Mouse (Mus musculus) cortical plate, adult 2 months (tissue): ENCODE data around the gene Atf6b.

Source experiments
- CTCF ChIP-seq: fragments of 200-500 bp; IDR thresholded peaks from 2 replicates; pipeline ENCODE4 v1.5.1; 2011; ENCODE audit warnings: mild to moderate bottlenecking, control low read depth, low read length; ENCODE audit not compliant: insufficient read depth; ENCODE audit errors: extremely low read depth
- POLR2A ChIP-seq: fragments of 200-500 bp; IDR thresholded peaks from 2 replicates; pipeline ENCODE4 v1.6.1; 2011; ENCODE audit warnings: mild to moderate bottlenecking, low read length, control low read depth; ENCODE audit not compliant: insufficient read depth; ENCODE audit errors: extremely low read depth

DNA sequence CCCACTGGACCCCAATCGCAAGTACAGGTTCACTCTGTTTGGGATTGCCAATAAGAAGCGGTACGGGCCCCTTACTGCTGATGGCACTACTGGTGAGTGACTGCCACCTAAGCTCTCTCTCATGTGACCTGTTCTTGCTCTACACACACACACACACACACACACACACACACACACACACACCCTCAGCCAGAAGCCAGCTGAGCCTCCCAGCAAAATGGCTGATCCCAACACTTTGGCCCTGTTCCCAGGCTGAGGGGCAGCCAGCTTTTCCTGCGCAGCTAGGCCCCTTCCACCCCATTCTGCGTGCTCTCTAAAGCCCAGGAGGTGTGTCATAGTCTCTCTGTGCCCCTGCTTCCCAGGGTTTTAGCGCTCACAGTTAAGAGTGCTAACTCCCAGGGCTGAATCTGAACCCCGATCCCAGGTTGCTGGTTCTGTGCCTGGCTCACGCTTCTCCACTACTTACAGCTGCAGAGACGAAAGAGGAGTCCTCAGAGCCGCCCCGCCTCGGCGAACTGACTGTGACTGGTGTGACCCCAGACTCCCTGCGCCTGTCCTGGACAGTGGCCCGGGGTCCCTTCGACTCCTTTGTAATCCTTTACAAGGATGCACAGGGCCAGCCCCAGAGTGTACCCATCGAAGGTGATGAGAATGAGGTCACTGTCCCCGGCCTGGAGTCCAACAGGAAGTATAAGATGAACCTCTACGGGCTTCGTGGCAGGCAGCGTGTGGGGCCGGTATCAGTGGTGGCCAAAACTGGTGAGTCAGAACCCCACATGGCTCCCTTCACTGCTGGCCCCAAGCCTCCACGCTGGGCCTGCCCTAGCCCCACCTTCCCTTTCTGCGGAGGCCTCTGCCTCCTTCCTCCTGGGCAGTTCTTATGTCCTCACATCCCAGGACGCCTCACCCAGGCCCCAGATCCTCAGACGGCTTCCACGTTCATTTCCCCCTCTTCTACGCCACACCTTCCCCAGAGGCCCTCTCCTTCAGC is 38.5 kb downstream of the Atf6b start:
- TF ChIP-seq POLR2A (no peak), CTCF (no peak)
